Mouse (Mus musculus) megakaryocyte, embryonic 14.5 days (primary cell): ENCODE results near the gene Plgrkt.

Experiments used
- FLI1 ChIP-seq: IDR thresholded peaks from 2 replicates; pipeline ENCODE4 v1.6.1; 2012; ENCODE audit warnings: low read length, inconsistent platforms, mixed read lengths
- GATA1 ChIP-seq: IDR thresholded peaks from 3 replicates; pipeline ENCODE4 v1.6.1; 2012; ENCODE audit warnings: mixed read lengths, low read length, inconsistent platforms, borderline replicate concordance

DNA sequence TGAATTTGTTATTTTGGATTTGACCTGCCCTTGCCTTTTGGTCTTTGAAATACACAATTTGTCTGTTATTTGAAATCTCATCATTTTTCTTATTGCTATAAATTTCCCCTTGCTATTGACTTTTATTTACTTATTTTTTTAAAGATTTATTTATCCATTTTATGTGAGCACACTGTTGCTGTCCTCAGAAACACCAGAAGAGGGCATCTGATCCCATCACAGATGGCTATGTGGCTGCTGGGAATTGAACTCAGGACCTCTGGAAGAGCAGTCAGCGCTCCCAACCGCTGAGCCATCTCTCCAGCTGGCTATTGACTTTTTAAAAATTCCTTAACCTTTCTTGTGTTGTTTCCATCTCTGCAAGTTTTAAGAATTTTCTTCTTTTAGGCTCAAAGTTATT, 30.6 kb downstream of the Plgrkt start:
- no peak for TF ChIP-seq GATA1
- no peak for TF ChIP-seq FLI1
